Mouse (Mus musculus): ENCODE measurements around the gene Caprin1.

- TF ChIP-seq CTCF (IDR thresholded peaks at IDR 0.05), result no peak
- TF ChIP-seq POLR2A (IDR thresholded peaks at IDR 0.05; ENCODE audit: insufficient read depth, low read depth, low read length), result no peak
Measured at GRCm38 (mm10) chr2:103742821-103743220, 54.6 kb downstream of the Caprin1 start.

All from heart, adult 2 months (tissue).